Mouse (Mus musculus) C2C12 (cell line): ENCODE data around the gene Ugt1a6b.

Experiments used
- CEBPB ChIP-seq: IDR thresholded peaks from one replicate; pipeline ENCODE4 v1.6.1; 2011; ENCODE audit warnings: low read depth, mild to moderate bottlenecking, control low read depth, moderate library complexity
- CTCF ChIP-seq: IDR thresholded peaks from one replicate; pipeline ENCODE4 v1.5.1; 2011; ENCODE audit not compliant: control insufficient read depth, insufficient read depth, insufficient read length
- FOSL1 ChIP-seq: IDR thresholded peaks from one replicate; pipeline ENCODE4 v1.8.0; 2011; ENCODE audit warnings: mild to moderate bottlenecking, low read length; ENCODE audit not compliant: poor library complexity, insufficient read depth, severe bottlenecking
- MAX ChIP-seq: IDR thresholded peaks from one replicate; pipeline ENCODE4 v1.6.1; 2011; ENCODE audit warnings: mild to moderate bottlenecking, control low read depth
- MYOD1 ChIP-seq: IDR thresholded peaks from one replicate; pipeline ENCODE4 v1.6.1; 2011; ENCODE audit warnings: low read depth; ENCODE audit not compliant: control insufficient read depth, insufficient read length
- MYOG ChIP-seq: IDR thresholded peaks from one replicate; pipeline ENCODE4 v1.6.1; 2011; ENCODE audit not compliant: control insufficient read depth, insufficient read length; ENCODE audit errors: extremely low read depth
- USF1 ChIP-seq: IDR thresholded peaks from one replicate; pipeline ENCODE4 v1.6.1; 2011; ENCODE audit warnings: low read depth, mild to moderate bottlenecking, control low read depth, moderate library complexity

- TF ChIP-seq CEBPB (no peak), CTCF (no peak), FOSL1 (no peak), MYOG (no peak), MAX (no peak), MYOD1 (no peak), USF1 (no peak)
Observed at GRCm38 (mm10) chr1:88206843-88207479, 103.9 kb downstream of the Ugt1a6b start.
